Mouse (Mus musculus): Measurements from ENCODE around the gene Zfp518a. TPM values are rescaled to one million over a fixed set of nuclear protein-coding genes. Genes with fewer than 3 reads are reported as not detected.

The Zfp518a gene
- total and polyA plus RNA-seq, 3 experiments = 2.5 to 22.0 (median 3.1) TPM

GRCm38 (mm10) chr19:40868284-40868683 lies 26.2 kb upstream of the Zfp518a start:
- Histone ChIP-seq H3K27ac (ENCODE audit: control insufficient read depth, low read depth, low read length) (no peak overlapping the region), H3K36me3 (ENCODE audit: control insufficient read depth in 1 of 2, insufficient read depth in 2 of 2, low read length in 2 of 2) (no peaks in the 10 kb centered on the region), H3K9me3 (replicated peaks; ENCODE audit: insufficient read depth, low read length) (no peaks in the 10 kb centered on the region), H3K79me2 (ENCODE audit: control insufficient read depth, insufficient read depth, low read length, poor library complexity) (no peaks in the 10 kb centered on the region), H3K9ac (ENCODE audit: control insufficient read depth, low read depth, low read length, poor library complexity, severe bottlenecking) (no peak overlapping the region), H3K4me3 (ENCODE audit: control insufficient read depth in 1 of 2, insufficient read depth in 1 of 2, low read depth in 2 of 2, low read length in 2 of 2) (no peak overlapping the region), H3K4me1 (ENCODE audit: control insufficient read depth in 1 of 2, insufficient read depth in 2 of 2, low read length in 2 of 2) (no peaks in the 10 kb centered on the region), H3K27me3 (ENCODE audit: control insufficient read depth in 1 of 2, insufficient read depth in 2 of 2, low read length in 2 of 2) (peaks cover 4 to 9% of the 10 kb centered on the region in 2 experiments; a peak in 3 of 4 replicates)
- no peak for DNase-seq (ENCODE audit: low read depth, low spot score)
- no peak for TF ChIP-seq ZNF384 (IDR thresholded peaks at IDR 0.05; ENCODE audit: low read depth, low read length)
- no peak for TF ChIP-seq NELFE (IDR thresholded peaks at IDR 0.05; ENCODE audit: low read depth, low read length)

DNA sequence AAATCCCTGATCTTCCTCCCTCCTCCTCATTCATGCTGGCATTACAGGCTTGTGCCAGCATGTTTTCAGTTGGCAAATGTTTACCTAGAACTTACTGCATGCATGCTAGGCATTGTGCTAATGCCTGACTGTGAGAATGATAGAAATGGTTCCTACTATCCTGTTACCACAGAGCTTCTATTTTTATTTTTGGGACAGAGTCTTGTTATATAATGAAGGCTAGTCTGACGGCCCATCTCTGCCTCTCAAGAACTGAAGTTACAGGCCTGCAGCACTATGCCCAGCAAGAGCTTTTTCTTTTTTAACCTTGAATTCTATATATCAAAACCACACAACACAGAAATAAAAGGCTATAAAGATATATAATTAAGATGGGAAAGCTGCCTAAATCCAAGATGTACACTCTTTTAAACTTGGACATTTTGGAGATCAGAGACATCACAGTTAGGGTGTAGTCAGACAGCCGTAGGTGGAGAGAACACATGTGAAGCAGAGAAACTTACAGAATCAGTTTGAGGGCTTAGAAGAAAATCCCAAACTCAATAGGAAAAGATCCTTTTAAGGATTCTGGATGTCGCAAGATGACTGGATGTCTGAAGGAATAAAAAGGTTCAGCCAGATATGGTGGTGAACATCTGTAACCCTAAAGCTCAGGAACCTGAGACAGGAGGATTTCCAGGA lies 24.9 kb upstream of the Zfp518a start:
- no peak overlapping the region for H3K27ac ChIP-seq (ENCODE audit: control insufficient read depth, low read depth, low read length)
- DNase-seq (ENCODE audit: low read depth, low spot score) = no peak
- no peak overlapping the region for H3K4me3 ChIP-seq (ENCODE audit: control insufficient read depth in 1 of 2, insufficient read depth in 1 of 2, low read depth in 2 of 2, low read length in 2 of 2)
- no peaks in the 10 kb centered on the region for H3K79me2 ChIP-seq (ENCODE audit: control insufficient read depth, insufficient read depth, low read length, poor library complexity)
- no peak overlapping the region for H3K9ac ChIP-seq (ENCODE audit: control insufficient read depth, low read depth, low read length, poor library complexity, severe bottlenecking)
- no peaks in the 10 kb centered on the region for H3K9me3 ChIP-seq (replicated peaks; ENCODE audit: insufficient read depth, low read length)
- no peaks in the 10 kb centered on the region for H3K4me1 ChIP-seq (ENCODE audit: control insufficient read depth in 1 of 2, insufficient read depth in 2 of 2, low read length in 2 of 2)
- no peaks in the 10 kb centered on the region for H3K36me3 ChIP-seq (ENCODE audit: control insufficient read depth in 1 of 2, insufficient read depth in 2 of 2, low read length in 2 of 2)
- peaks cover 4 to 7% of the 10 kb centered on the region in 2 experiments; a peak in 2 of 4 replicates for H3K27me3 ChIP-seq (ENCODE audit: control insufficient read depth in 1 of 2, insufficient read depth in 2 of 2, low read length in 2 of 2)
- TF ChIP-seq USF1 (IDR thresholded peaks at IDR 0.05; ENCODE audit: low read depth, low read length) (no peak), POLR2A (IDR thresholded peaks at IDR 0.05; ENCODE audit: control insufficient read depth in 1 of 2, insufficient read depth in 1 of 2, low read depth in 1 of 2, low read length in 2 of 2, poor library complexity in 1 of 2) (no peak), NRF1 (IDR thresholded peaks at IDR 0.05; ENCODE audit: insufficient read depth, low read depth, low read length, poor library complexity, severe bottlenecking) (no peak), POLR2AphosphoS2 (IDR thresholded peaks at IDR 0.05; ENCODE audit: low read length) (no peak), MYB (IDR thresholded peaks at IDR 0.05; ENCODE audit: low read depth, low read length) (no peak), RCOR1 (IDR thresholded peaks at IDR 0.05; ENCODE audit: low read depth, low read length) (no peak), KAT2A (conservative IDR thresholded peaks at IDR 0.05; ENCODE audit: low read depth, low read length) (no peak), CTCF (IDR thresholded peaks at IDR 0.05 in 2 of 3, conservative IDR thresholded peaks at IDR 0.05 in 1 of 3; ENCODE audit: control insufficient read depth in 1 of 3, insufficient read depth in 1 of 3, low read depth in 2 of 3, low read length in 3 of 3, poor library complexity in 1 of 3, severe bottlenecking in 1 of 3) (no peak), MAX (IDR thresholded peaks at IDR 0.05; ENCODE audit: low read length) (no peak), MYC (IDR thresholded peaks at IDR 0.05; ENCODE audit: low read depth, low read length) (no peak), MEF2A (IDR thresholded peaks at IDR 0.05; ENCODE audit: extremely low read depth, insufficient replicate concordance, low read depth, low read length, poor library complexity, severe bottlenecking) (no peak)
